Mouse (Mus musculus) adrenal gland, postnatal 14 days (tissue): Measurements from ENCODE around the gene Rps10. TPM values are rescaled to one million over a fixed set of nuclear protein-coding genes. Genes with fewer than 3 reads are reported as not detected.

Source experiments
- DNase-seq: peaks from one replicate; pipeline ENCODE4 v3.0.0; 2021; ENCODE audit warnings: mixed read lengths
- total RNA-seq: library from RNA; stranded (reverse); gene quantifications from 2 replicates; pipeline ENCODE4 v1.2.3, GENCODE M21; 2021

Rps10 gene
- total RNA-seq, 1 experiment from 2014 or later = 864 TPM

DNA sequence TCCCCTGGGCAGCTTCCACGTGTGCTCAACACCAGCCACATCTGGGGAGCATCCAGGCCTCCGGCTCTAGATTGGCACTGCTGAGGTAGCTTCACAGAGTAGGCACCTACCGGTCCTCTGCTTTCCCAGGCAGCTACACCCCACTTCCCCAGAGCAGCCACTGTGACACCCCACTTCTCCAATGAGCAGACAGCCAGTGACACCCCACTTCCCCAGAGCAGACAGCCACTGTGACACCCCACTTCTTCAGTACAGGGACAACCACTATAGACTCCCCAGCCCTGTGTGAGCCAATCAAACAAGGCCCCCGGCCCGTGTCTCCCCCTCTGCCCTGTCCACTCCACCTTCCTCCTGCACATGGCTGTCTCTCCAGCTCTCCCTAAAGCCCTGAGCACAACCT lies 24.5 kb downstream of the Rps10 start:
- DNase-seq = no peak

DNA sequence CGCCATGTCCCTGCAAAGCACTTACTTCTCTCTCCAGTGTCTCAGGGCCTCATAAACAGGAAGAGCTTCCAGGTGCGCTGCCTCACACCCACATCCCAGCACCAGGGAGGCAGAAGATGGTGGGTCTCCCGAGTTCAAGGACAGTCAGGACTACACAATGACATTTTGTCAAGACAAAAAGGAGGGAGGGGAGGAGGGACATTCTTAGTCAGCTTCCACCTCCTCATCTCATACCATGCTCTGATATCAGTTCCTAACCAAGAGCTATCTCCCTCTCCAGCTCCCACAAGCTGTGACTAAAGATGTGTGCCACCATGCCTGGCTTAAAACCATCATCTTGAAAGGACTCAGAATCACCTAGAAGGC lies 25.0 kb downstream of the Rps10 start:
- no peak for DNase-seq

DNA sequence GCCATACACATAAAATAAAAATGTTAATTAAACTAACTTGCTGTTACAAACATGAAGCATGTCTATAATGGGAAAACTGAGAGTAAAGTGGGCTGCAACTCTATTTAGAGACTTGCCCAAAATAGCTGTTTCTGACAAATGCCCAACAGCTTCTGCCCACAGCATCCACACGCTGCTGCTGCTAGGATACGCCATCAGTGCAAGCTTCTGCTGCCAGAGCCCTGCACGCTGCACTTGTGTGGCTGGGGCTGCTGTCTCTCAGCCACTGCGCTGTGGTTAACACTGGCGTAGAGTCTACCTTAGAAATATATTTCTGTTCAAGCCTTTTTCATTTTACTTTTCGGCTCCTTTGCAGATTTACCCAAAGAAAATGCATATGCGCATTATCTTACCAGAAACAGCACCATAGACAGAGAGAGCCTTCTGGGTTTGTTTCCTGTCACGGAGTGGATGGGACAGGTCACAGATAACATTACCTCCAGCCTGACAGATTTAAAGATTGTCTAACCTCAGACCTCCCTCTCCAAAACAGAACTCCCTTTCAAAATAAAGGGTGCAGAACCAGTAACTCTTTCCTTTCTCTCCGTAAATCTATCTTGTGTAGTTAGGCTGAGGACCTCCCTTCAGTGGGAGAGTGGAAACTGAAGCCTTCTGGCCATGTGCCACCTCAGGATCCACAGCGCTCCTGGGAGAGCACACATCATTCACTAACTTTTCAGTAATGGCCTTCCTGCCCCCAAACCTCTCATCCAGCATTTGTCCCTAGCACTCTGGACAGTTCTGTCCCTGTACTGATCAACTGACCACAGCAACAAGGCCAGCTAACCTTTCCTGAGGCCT lies 25.6 kb downstream of the Rps10 start:
- DNase-seq = peak; percentile 38

GRCm38 (mm10) chr17:27609576-27609975 lies 26.9 kb downstream of the Rps10 start:
- no peak for DNase-seq

GRCm38 (mm10) chr17:27603522-27604234 lies 32.8 kb downstream of the Rps10 start:
- no peak for DNase-seq

DNA sequence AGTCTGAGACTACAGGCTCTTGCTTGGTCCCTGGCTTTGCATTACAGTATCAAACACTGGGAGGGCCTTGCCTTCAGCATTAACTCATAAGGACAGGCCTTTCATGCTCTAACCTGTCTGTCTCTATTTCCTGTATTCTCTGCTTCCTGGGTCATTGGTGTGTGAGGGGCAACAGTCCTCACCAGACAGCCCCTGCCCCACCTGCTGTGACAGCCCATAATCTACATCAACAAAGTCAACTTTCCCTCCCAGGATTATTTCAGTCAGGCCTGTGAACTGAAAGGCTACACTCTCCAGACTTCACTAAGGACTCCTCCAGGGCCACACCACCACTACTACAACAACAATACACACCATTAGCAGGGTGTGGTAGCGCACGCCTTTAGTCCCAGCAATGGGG lies 33.4 kb downstream of the Rps10 start:
- DNase-seq = no peak

GRCm38 (mm10) chr17:27600869-27601268 lies 35.6 kb downstream of the Rps10 start:
- no peak for DNase-seq

GRCm38 (mm10) chr17:27600286-27600685 lies 36.2 kb downstream of the Rps10 start:
- DNase-seq = peak; percentile 44

- DNase-seq = no peak
Observed at GRCm38 (mm10) chr17:27596376-27597190, 39.9 kb downstream of the Rps10 start.

DNA sequence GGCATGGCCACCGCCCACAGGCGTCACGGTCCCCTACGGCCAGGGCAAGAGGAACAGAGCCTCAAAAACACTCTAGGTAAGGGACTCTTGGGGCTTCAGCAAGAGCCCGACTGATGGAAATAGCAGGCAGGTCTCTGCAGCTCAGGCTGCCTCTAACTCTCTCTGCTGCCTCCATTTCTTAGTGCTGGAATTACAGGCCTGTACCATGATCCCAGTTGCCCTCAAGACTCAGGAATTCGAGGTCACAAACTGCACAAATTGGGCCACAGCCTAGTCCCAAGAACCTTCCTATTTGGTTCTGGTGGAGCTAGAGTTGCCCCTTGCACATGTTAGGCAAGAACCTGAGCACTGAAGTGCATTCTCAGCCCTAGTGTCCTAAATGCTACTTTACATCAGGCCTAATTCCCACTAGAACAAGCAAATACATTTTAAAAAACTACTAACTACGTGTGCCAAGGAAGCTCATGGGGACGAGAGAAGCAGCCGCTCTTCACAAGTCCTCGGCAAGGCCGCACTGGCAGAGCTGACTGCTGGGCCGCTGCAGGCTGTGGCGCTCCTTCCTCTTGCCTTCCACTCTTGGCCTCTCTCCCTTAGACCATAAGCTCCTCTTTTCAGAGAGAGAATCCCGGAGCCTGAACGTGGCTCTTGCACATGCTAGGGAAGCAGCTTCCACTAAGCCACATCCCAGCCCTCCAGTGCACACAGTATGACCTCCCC lies 40.7 kb downstream of the Rps10 start:
- DNase-seq = no peak

DNA sequence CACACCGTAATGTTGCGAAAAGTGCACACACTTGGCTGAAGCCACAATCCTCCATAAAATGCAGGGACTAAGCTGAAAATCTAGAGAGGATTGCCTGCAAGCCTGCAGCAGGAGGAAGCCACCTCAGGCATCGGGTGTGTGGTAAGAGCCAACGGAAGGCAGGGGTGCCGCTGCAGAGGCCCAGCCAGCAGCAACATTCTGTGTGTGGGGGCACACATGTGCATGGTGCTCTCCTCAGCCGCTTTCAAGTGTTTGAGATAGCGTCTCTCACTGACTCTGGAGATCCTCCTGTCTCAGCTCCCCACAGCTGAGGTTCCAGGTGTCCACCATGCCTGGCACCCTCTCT lies 43.9 kb downstream of the Rps10 start:
- DNase-seq = no peak

DNA sequence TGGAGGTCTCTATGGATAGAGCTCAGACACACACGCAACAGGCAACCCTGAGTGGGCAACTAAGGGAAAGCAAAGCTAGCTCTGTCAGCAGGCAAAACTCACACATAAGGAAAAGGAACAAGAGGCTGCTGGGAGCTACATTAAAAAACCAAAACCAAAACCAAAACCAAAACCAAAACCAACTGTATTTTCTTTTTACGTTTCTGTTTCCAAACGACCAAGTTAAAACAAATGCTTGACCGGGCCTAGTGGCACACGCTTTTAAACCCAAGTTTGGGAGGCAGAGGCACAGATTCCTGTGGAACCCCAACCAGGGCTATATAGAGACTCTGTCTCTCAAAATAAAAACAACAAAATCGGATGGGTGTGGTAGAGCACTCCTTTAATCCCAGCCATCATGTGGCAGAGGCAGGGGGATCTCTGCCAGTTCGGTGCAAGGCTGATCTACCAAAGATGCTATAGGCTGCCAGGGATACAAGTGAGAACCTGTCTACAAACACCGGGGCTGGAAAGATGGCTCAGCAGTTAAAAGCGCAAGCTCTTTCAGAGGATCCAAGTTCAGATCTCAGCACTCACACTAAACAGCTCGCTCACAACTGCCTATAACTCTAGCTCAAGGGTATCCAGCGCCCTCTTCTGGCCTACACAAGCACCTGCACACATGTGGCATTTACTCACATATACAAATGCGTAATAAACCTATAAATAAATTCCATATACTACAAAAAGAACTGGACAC lies 44.5 kb downstream of the Rps10 start:
- DNase-seq = no peak

- DNase-seq = no peak
Observed at GRCm38 (mm10) chr17:27588231-27588630, 48.2 kb downstream of the Rps10 start.

- DNase-seq = no peak
Observed at GRCm38 (mm10) chr17:27587252-27587651, 49.2 kb downstream of the Rps10 start.

DNA sequence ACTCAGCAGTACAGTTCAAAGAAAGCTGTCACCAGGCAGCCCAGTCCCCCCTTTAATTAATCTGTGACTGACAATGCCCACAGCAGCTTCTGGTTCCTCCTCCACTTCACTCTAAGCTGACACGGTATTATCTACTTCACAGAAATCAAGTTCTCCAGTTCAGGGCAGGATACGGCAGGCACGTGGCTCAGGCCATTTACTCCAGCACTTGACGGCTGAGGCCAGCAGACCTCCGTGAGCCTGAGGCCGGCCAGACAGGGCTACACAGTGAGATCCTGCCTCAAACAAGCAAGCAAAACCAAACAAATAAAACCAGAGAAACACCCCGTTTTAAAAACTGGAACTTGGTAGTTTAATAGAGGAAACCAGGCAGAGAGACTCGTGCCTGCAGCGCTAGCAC lies 49.8 kb downstream of the Rps10 start:
- no peak for DNase-seq

- DNase-seq = no peak
Observed at GRCm38 (mm10) chr17:27583185-27583894, 53.1 kb downstream of the Rps10 start.
